Mouse (Mus musculus) forebrain, embryonic 14.5 days (tissue): ENCODE measurements around the gene Chuk. TPM values are rescaled to one million over a fixed set of nuclear protein-coding genes. Genes with fewer than 3 reads are reported as not detected.

ENCODE experiments used
- ATAC-seq: fragments of 200-750 bp; cut with Nextera tagmentation; 2 replicates; pipeline ENCODE4 v1.8.0; 2017; ENCODE audit warnings: mild to moderate bottlenecking, moderate library complexity
- DNase-seq: peaks from one replicate; pipeline ENCODE4 v3.0.0-alpha.2; 2015; ENCODE audit warnings: low spot score
- H3K27ac ChIP-seq: fragments of 300-500 bp; sonication (generic); 2 replicates; pipeline ENCODE4 v1.5.1; 2014; ENCODE audit warnings: low read depth, mild to moderate bottlenecking, control low read depth, low read length, moderate library complexity
- H3K27me3 ChIP-seq: fragments of 300-500 bp; sonication (generic); replicated peaks from 2 replicates; pipeline ENCODE4 v1.6.1; 2014; ENCODE audit warnings: low read length, control low read depth, mixed read lengths; ENCODE audit not compliant: control insufficient read depth, insufficient read depth
- H3K36me3 ChIP-seq: fragments of 300-500 bp; sonication (generic); 2 replicates; pipeline ENCODE4 v1.6.1; 2014; ENCODE audit warnings: low read length, control low read depth; ENCODE audit not compliant: control insufficient read depth, insufficient read depth
- H3K4me1 ChIP-seq: fragments of 300-500 bp; sonication (generic); 2 replicates; pipeline ENCODE4 v1.6.1; 2014; ENCODE audit warnings: antibody characterized with exemption, low read length, control low read depth; ENCODE audit not compliant: control insufficient read depth, insufficient read depth
- H3K4me2 ChIP-seq: fragments of 300-500 bp; sonication (generic); 2 replicates; pipeline ENCODE4 v1.6.1; 2014; ENCODE audit warnings: mild to moderate bottlenecking, control low read depth, low read length
- H3K4me3 ChIP-seq: fragments of 300-500 bp; sonication (generic); 2 replicates; pipeline ENCODE4 v1.5.1; 2014; ENCODE audit warnings: low read depth, low read length, control low read depth
- H3K9ac ChIP-seq: fragments of 300-500 bp; sonication (generic); 2 replicates; pipeline ENCODE4 v1.6.1; 2014; ENCODE audit warnings: mild to moderate bottlenecking, low read length, control low read depth, moderate library complexity
- H3K9me3 ChIP-seq: fragments of 300-500 bp; sonication (generic); replicated peaks from 2 replicates; pipeline ENCODE4 v1.6.1; 2016; ENCODE audit warnings: low read length, control low read depth, mixed read lengths; ENCODE audit not compliant: control insufficient read depth
- WGBS: fragments of 180-500 bp; shearing (Covaris S2); extraction: QIAGEN DNeasy Blood & Tissue Kit; methylation state at CpG from one replicate; pipeline ENCODE4 v1.1.7; 2014; 5-methylcytosine and 5-hydroxymethylcytosine counted together
- polyA plus RNA-seq: library from polyadenylated mRNA; unstranded; fragments of >200 nt; fragmentation: Nextera tagmentation; extraction: Ambion mirVana; gene quantifications from 2 replicates; pipeline ENCODE4 v1.2.1, GENCODE M21; 2014

Chuk gene
- polyA plus RNA-seq, 1 experiment from 2014 or later, result 44.8 TPM

GRCm38 (mm10) chr19:44080920-44081319, 26.4 kb downstream of the Chuk start:
- no peaks in the 10 kb centered on the region for H3K27me3 ChIP-seq
- DNase-seq, result no peak
- H3K4me2 ChIP-seq, result no peak overlapping the region
- no peak for ATAC-seq
- no peaks in the 10 kb centered on the region for H3K4me1 ChIP-seq
- no peaks in the 10 kb centered on the region for H3K9me3 ChIP-seq
- no peak overlapping the region for H3K9ac ChIP-seq
- H3K27ac ChIP-seq, result no peak overlapping the region
- no peak overlapping the region for H3K4me3 ChIP-seq
- 91% methylated on average over 2 of the region's 2 CpGs for WGBS
- peaks cover 61% of the 10 kb centered on the region for H3K36me3 ChIP-seq

- Histone ChIP-seq H3K9me3 (no peaks in the 10 kb centered on the region), H3K36me3 (peaks cover 65% of the 10 kb centered on the region), H3K27me3 (no peaks in the 10 kb centered on the region), H3K9ac (no peak overlapping the region), H3K4me1 (no peaks in the 10 kb centered on the region), H3K4me2 (no peak overlapping the region), H3K27ac (no peak overlapping the region), H3K4me3 (no peak overlapping the region)
- DNase-seq (no peak), ATAC-seq (no peak)
- 86% methylated on average over 2 of the region's 2 CpGs for WGBS
Measured at GRCm38 (mm10) chr19:44080023-44080422, 27.3 kb downstream of the Chuk start.

GRCm38 (mm10) chr19:44077024-44077423, 30.3 kb downstream of the Chuk start:
- Histone ChIP-seq H3K4me3 (no peak overlapping the region), H3K27me3 (no peaks in the 10 kb centered on the region), H3K9me3 (no peaks in the 10 kb centered on the region), H3K27ac (no peak overlapping the region), H3K4me2 (no peak overlapping the region), H3K4me1 (no peaks in the 10 kb centered on the region), H3K9ac (no peak overlapping the region), H3K36me3 (peaks cover 61% of the 10 kb centered on the region)
- DNase-seq, result no peak
- WGBS, result 90% methylated on average over 4 of the region's 4 CpGs
- no peak for ATAC-seq

- WGBS, result 92% methylated on average over 9 of the region's 9 CpGs
- no peak for ATAC-seq
- Histone ChIP-seq H3K4me1 (no peaks in the 10 kb centered on the region), H3K9ac (no peak overlapping the region), H3K36me3 (peaks cover 61% of the 10 kb centered on the region), H3K27me3 (no peaks in the 10 kb centered on the region), H3K4me3 (no peak overlapping the region), H3K27ac (no peak overlapping the region), H3K9me3 (no peaks in the 10 kb centered on the region), H3K4me2 (no peak overlapping the region)
- DNase-seq, result no peak
Measured at GRCm38 (mm10) chr19:44076457-44076856, 30.8 kb downstream of the Chuk start.

GRCm38 (mm10) chr19:44074986-44075385, 32.3 kb downstream of the Chuk start:
- Histone ChIP-seq H3K4me2 (no peak overlapping the region), H3K36me3 (peaks cover 51% of the 10 kb centered on the region), H3K9me3 (no peaks in the 10 kb centered on the region), H3K27me3 (no peaks in the 10 kb centered on the region), H3K27ac (no peak overlapping the region), H3K4me3 (no peak overlapping the region), H3K4me1 (no peaks in the 10 kb centered on the region), H3K9ac (no peak overlapping the region)
- WGBS, result 86% methylated on average over 11 of the region's 11 CpGs
- no peak for DNase-seq
- no peak for ATAC-seq

- Histone ChIP-seq H3K36me3 (peaks cover 20% of the 10 kb centered on the region), H3K9ac (no peak overlapping the region), H3K9me3 (no peaks in the 10 kb centered on the region), H3K4me2 (no peak overlapping the region), H3K27ac (no peak overlapping the region), H3K27me3 (no peaks in the 10 kb centered on the region), H3K4me1 (0 out of 2 replicates have a peak, but pooled peaks cover 3% of the 10 kb centered on the region), H3K4me3 (no peak overlapping the region)
- ATAC-seq, result no peak
- WGBS, result 63% methylated on average over 5 of the region's 5 CpGs
- DNase-seq, result peak; percentile 4
Measured at GRCm38 (mm10) chr19:44071166-44071565, 36.1 kb downstream of the Chuk start.

GRCm38 (mm10) chr19:44069914-44070232, 37.4 kb downstream of the Chuk start:
- Histone ChIP-seq H3K36me3 (peaks cover 11% of the 10 kb centered on the region), H3K4me2 (peak overlapping the region; percentile 96), H3K4me3 (peak overlapping the region; percentile 73), H3K27ac (peak overlapping the region; percentile 44; the same call in 1 of the 2 replicates), H3K9me3 (no peaks in the 10 kb centered on the region), H3K4me1 (0 out of 2 replicates have a peak, but pooled peaks cover 3% of the 10 kb centered on the region), H3K9ac (peak overlapping the region; percentile 79), H3K27me3 (no peaks in the 10 kb centered on the region)
- 6% methylated on average over 4 of the region's 4 CpGs for WGBS
- ATAC-seq (no peak), DNase-seq (no peak)

- DNase-seq (peak; percentile 92), ATAC-seq (peak; percentile 92)
- H3K9me3 ChIP-seq, result no peaks in the 10 kb centered on the region
- H3K27me3 ChIP-seq, result no peaks in the 10 kb centered on the region
- H3K4me1 ChIP-seq, result 0 out of 2 replicates have a peak, but pooled peaks cover 3% of the 10 kb centered on the region
- WGBS, result under 1% methylated on average over 61 of the region's 75 CpGs
- H3K4me2 ChIP-seq, result peak within 1 kb of the TSS; percentile 96
- H3K9ac ChIP-seq, result peak within 1 kb of the TSS; percentile 79
- H3K4me3 ChIP-seq, result peak within 1 kb of the TSS; percentile 73
- H3K27ac ChIP-seq, result peak within 1 kb of the TSS; percentile 44; the same call in 1 of the 2 replicates
- peaks cover 15% of the 10 kb centered on the region for H3K36me3 ChIP-seq
Measured at GRCm38 (mm10) chr19:44069121-44069913, 38.0 kb downstream of the Chuk start, which contains the start of gene Erlin1. TSS of gene Erlin1 (minus strand) at chr19:44069785.

GRCm38 (mm10) chr19:44068232-44068631, 39.0 kb downstream of the Chuk start:
- peaks cover 13% of the 10 kb centered on the region for H3K36me3 ChIP-seq
- H3K4me3 ChIP-seq, result 0 out of 2 replicates have a peak overlapping the region, but pooled peaks have one; percentile 73
- no peaks in the 10 kb centered on the region for H3K27me3 ChIP-seq
- H3K9ac ChIP-seq, result no peak overlapping the region
- no peak overlapping the region for H3K27ac ChIP-seq
- 84% methylated on average over 4 of the region's 4 CpGs for WGBS
- ATAC-seq, result no peak
- peak overlapping the region; percentile 96 for H3K4me2 ChIP-seq
- no peaks in the 10 kb centered on the region for H3K9me3 ChIP-seq
- 0 out of 2 replicates have a peak, but pooled peaks cover 3% of the 10 kb centered on the region for H3K4me1 ChIP-seq
- no peak for DNase-seq
